Mouse (Mus musculus): Measurements from ENCODE around the gene Gm20721. TPM values are rescaled to one million over a fixed set of nuclear protein-coding genes. Genes with fewer than 3 reads are reported as not detected.

The Gm20721 gene
- total RNA-seq (2014; rRNA removed) (not detected in 2 replicates), polyA plus RNA-seq (2015; fragmentation: Nextera tagmentation; extraction: Ambion mirVana) (8.6 and 10.5 TPM in 2 replicates)

DNA sequence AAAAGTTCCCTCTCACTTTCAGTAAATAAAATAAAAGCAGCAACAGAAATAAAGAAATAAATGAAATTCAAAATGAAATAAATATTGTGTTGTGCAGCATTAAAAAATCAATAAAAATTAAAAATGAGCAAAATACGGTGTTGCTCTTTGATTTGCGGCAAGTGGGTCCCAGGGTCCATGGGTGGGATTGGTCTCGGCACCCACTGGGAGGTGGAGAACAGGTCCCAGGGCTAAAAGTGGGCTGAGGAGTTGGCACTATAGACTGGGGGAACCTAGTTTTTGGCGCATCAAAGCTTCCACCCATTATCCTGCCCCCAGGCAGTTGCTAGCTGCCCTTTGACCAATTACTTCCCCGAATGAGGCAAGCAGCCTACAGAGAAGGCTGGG is at the start of gene Gm20721:
Gene Gm20721 (minus strand): TSS at position 101 of the 387 bp plus-strand sequence.
- H3K9me3 ChIP-seq (ENCODE audit: low read length) = no peaks in the 10 kb centered on the region
- no peaks in the 10 kb centered on the region for H3K27me3 ChIP-seq (ENCODE audit: insufficient read depth, low read length)
- H3K27ac ChIP-seq (ENCODE audit: low read depth, low read length) = no peak within 1 kb of the TSS
- DNase-seq (no peak), ATAC-seq (no peak)
- no peak within 1 kb of the TSS for H3K4me2 ChIP-seq (ENCODE audit: low read depth)
- H3K9ac ChIP-seq = no peak within 1 kb of the TSS
- 0 out of 2 replicates have a peak, but pooled peaks cover 5% of the 10 kb centered on the region for H3K4me1 ChIP-seq (ENCODE audit: insufficient read depth)
- no peak for TF ChIP-seq CTCF (IDR thresholded peaks at IDR 0.05; ENCODE audit: low read depth)
- H3K36me3 ChIP-seq (ENCODE audit: insufficient read depth) = peaks cover 29% of the 10 kb centered on the region
- no peak within 1 kb of the TSS for H3K4me3 ChIP-seq (ENCODE audit: low read depth, low read length)
- 94% methylated on average over 5 of the region's 5 CpGs for WGBS

DNA sequence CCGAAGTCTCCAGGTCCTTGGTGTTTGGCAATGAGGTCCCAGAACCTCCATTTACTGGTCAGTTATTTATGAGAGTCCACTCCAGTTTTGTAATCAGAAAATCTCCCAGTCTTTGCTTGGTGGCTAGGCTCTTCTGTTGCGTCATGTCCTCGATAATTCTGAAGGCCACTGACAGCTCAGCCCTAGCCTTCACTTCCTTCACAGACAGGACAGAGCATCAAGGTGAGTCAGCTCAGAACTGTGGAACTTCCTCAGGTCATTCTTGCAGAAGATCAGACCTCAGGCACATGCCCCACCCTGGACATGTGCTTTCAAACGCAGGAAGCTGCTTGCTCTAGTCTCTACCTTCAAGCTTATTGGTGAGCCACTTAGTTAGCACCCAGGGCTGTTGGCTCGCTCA is 46.9 kb upstream of the Gm20721 start:
- DNase-seq = no peak
- Histone ChIP-seq H3K4me1 (ENCODE audit: insufficient read depth) (no peaks in the 10 kb centered on the region), H3K27me3 (ENCODE audit: insufficient read depth, low read length) (no peaks in the 10 kb centered on the region), H3K9ac (no peak overlapping the region), H3K27ac (ENCODE audit: low read depth, low read length) (no peak overlapping the region), H3K4me2 (ENCODE audit: low read depth) (no peak overlapping the region), H3K9me3 (ENCODE audit: low read length) (0 out of 2 replicates have a peak, but pooled peaks cover 5% of the 10 kb centered on the region), H3K4me3 (ENCODE audit: low read depth, low read length) (no peak overlapping the region), H3K36me3 (ENCODE audit: insufficient read depth) (no peaks in the 10 kb centered on the region)
- WGBS = 92% methylated on average over 5 of the region's 5 CpGs
- TF ChIP-seq CTCF (IDR thresholded peaks at IDR 0.05; ENCODE audit: low read depth) = no peak
- ATAC-seq = no peak

DNA sequence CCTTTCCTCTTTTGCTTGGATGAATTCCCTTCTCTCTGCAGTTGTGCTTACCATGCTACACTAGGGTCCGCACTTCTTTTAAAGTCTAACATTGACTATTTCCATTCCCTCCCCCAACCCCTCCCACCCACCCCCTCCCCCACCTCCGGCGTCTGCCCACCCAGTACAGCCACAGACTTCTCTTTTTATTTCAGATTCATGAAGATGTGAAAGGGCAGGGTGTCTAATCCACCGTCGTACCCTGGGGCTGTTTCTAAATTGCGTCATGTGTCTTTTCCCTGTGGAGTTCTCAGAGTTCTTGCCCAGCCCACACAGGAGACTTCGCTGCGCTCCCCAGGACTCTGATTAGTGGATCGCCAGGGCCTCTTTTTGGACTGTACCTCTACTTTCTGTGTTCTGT is 46.0 kb upstream of the Gm20721 start:
- Histone ChIP-seq H3K4me2 (ENCODE audit: low read depth) (no peak overlapping the region), H3K4me1 (ENCODE audit: insufficient read depth) (no peaks in the 10 kb centered on the region), H3K4me3 (ENCODE audit: low read depth, low read length) (no peak overlapping the region), H3K27ac (ENCODE audit: low read depth, low read length) (no peak overlapping the region), H3K9me3 (ENCODE audit: low read length) (0 out of 2 replicates have a peak, but pooled peaks cover 5% of the 10 kb centered on the region), H3K27me3 (ENCODE audit: insufficient read depth, low read length) (no peaks in the 10 kb centered on the region), H3K9ac (no peak overlapping the region), H3K36me3 (ENCODE audit: insufficient read depth) (no peaks in the 10 kb centered on the region)
- ATAC-seq (no peak), DNase-seq (no peak)
- no peak for TF ChIP-seq CTCF (IDR thresholded peaks at IDR 0.05; ENCODE audit: low read depth)
- 58% methylated on average over 9 of the region's 9 CpGs for WGBS

DNA sequence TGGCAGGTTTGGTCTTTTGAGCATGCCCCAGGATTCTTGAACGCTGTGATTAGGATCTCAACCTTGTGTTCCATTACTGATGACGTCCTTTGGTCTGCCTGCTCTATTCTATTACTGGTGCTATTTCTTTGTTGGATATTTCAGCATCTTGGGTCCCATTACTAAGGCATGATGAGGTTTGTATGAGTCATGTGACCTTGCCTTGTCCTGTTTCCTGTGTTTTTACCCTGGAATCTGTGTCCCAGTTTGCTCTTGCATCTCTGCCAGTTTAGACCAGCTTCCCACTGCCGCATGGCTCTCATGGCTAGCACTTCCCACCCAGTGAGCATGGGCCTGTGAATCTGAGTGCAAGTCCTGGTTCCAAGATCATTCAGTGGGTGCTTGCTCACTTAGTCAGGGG is 45.4 kb upstream of the Gm20721 start:
- 93% methylated on average over 3 of the region's 3 CpGs for WGBS
- no peak for ATAC-seq

DNA sequence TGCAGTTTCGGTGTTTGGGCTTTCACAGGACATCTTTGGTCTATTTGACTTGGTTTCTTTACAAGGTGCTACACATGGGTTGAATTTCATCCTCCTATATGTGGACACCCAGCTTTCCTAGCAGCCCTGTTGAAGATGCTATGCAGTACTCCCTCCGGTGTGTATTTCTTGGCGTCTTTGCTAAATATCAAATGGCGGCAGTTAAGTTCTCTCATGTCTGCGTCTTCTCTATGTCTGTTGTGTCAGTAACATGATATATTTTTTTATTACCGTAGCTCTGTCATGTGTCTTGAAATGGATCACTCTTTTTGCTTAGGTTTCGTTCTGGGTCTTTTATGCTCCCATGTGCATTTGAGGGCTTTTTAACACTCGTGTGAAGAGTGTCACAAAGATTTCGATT is 34.5 kb upstream of the Gm20721 start:
- Histone ChIP-seq H3K27me3 (ENCODE audit: insufficient read depth, low read length) (no peaks in the 10 kb centered on the region), H3K4me3 (ENCODE audit: low read depth, low read length) (no peak overlapping the region), H3K36me3 (ENCODE audit: insufficient read depth) (no peaks in the 10 kb centered on the region), H3K4me2 (ENCODE audit: low read depth) (no peak overlapping the region), H3K9ac (no peak overlapping the region), H3K4me1 (ENCODE audit: insufficient read depth) (no peaks in the 10 kb centered on the region), H3K27ac (ENCODE audit: low read depth, low read length) (no peak overlapping the region), H3K9me3 (ENCODE audit: low read length) (no peaks in the 10 kb centered on the region)
- WGBS = 89% methylated on average over 9 of the region's 9 CpGs
- TF ChIP-seq CTCF (IDR thresholded peaks at IDR 0.05; ENCODE audit: low read depth) = no peak
- DNase-seq (no peak), ATAC-seq (no peak)

More for the DNA sequence above, 45.4 kb upstream of the Gm20721 start:
- DNase-seq = no peak
- no peaks in the 10 kb centered on the region for H3K36me3 ChIP-seq (ENCODE audit: insufficient read depth)
- no peak for TF ChIP-seq CTCF (IDR thresholded peaks at IDR 0.05; ENCODE audit: low read depth)
- H3K27ac ChIP-seq (ENCODE audit: low read depth, low read length) = no peak overlapping the region
- 0 out of 2 replicates have a peak, but pooled peaks cover 5% of the 10 kb centered on the region for H3K9me3 ChIP-seq (ENCODE audit: low read length)
- H3K27me3 ChIP-seq (ENCODE audit: insufficient read depth, low read length) = no peaks in the 10 kb centered on the region
- no peak overlapping the region for H3K9ac ChIP-seq
- H3K4me3 ChIP-seq (ENCODE audit: low read depth, low read length) = no peak overlapping the region
- H3K4me1 ChIP-seq (ENCODE audit: insufficient read depth) = no peaks in the 10 kb centered on the region
- H3K4me2 ChIP-seq (ENCODE audit: low read depth) = no peak overlapping the region

DNA sequence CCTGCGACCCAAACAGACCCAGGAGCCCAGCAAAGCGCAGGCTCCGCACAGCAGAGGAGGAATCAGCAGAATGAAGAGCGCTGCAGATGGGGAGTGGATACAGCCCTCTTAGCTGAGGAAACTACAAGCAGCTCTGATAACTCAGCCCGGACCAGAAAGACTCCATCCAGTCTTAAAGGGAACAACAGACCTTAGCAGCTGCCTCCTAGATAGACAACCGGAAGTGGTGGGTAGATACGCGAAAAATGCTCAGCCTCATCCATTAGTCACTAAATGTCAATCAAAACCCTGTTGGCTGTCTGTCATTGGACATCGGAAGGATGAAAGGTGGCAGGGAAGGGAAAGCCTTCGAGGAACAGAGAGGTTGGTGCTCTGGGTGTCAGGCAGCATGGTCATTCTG is 20.1 kb upstream of the Gm20721 start:
- DNase-seq (no peak), ATAC-seq (no peak)
- Histone ChIP-seq H3K4me1 (ENCODE audit: insufficient read depth) (no peaks in the 10 kb centered on the region), H3K36me3 (ENCODE audit: insufficient read depth) (no peaks in the 10 kb centered on the region), H3K9me3 (ENCODE audit: low read length) (no peaks in the 10 kb centered on the region), H3K27ac (ENCODE audit: low read depth, low read length) (no peak overlapping the region), H3K9ac (no peak overlapping the region), H3K27me3 (ENCODE audit: insufficient read depth, low read length) (no peaks in the 10 kb centered on the region), H3K4me2 (ENCODE audit: low read depth) (no peak overlapping the region), H3K4me3 (ENCODE audit: low read depth, low read length) (no peak overlapping the region)
- no peak for TF ChIP-seq CTCF (IDR thresholded peaks at IDR 0.05; ENCODE audit: low read depth)
- 89% methylated on average over 10 of the region's 10 CpGs for WGBS

DNA sequence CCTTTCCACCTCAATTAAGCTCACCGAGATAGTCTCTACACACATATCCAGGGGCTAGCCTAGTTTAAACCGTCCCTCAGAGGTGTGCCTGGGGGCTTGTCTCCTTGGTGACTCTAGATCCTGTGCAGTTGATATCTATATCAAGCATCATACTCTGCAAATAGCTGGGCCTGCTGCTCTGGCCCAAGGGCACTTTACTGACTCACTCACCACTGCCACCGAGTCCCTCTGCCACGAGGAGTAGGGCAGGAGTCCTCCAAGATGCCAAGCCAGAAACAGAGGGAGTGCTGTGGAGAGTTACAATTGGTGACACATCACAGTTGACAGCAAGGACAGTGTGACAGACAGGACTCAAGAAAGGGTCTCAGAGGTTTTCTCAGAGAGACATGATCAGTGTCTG is 13.1 kb upstream of the Gm20721 start:
- H3K4me2 ChIP-seq (ENCODE audit: low read depth) = no peak overlapping the region
- no peak overlapping the region for H3K9ac ChIP-seq
- H3K27ac ChIP-seq (ENCODE audit: low read depth, low read length) = no peak overlapping the region
- DNase-seq = no peak
- WGBS = 87% methylated on average over 4 of the region's 4 CpGs
- no peaks in the 10 kb centered on the region for H3K27me3 ChIP-seq (ENCODE audit: insufficient read depth, low read length)
- H3K36me3 ChIP-seq (ENCODE audit: insufficient read depth) = no peaks in the 10 kb centered on the region
- H3K9me3 ChIP-seq (ENCODE audit: low read length) = no peaks in the 10 kb centered on the region
- no peak for TF ChIP-seq CTCF (IDR thresholded peaks at IDR 0.05; ENCODE audit: low read depth)
- H3K4me1 ChIP-seq (ENCODE audit: insufficient read depth) = no peaks in the 10 kb centered on the region
- no peak for ATAC-seq
- no peak overlapping the region for H3K4me3 ChIP-seq (ENCODE audit: low read depth, low read length)

Measured in forebrain, postnatal 0 days (tissue).